Mouse (Mus musculus) ES-E14 (cell line): ENCODE results near the gene Odf4. TPM values are rescaled to one million over a fixed set of nuclear protein-coding genes. Genes with fewer than 3 reads are reported as not detected.
A peak's percentile ranks its signal among the peaks of the same experiment; 100 is the strongest.

ENCODE experiments used
- DNase-seq: peaks from one replicate; pipeline ENCODE4 v3.0.0-alpha.2; 2013; ENCODE audit warnings: low read depth, low spot score
- H3K27ac ChIP-seq: 2 replicates; pipeline ENCODE4 v1.5.1; 2012; ENCODE audit warnings: low read depth, mild to moderate bottlenecking, low read length, moderate library complexity, mixed read lengths; ENCODE audit not compliant: poor library complexity, insufficient read depth, severe bottlenecking
- H3K36me3 ChIP-seq: 2 replicates; pipeline ENCODE4 v1.6.1; 2012; ENCODE audit warnings: mild to moderate bottlenecking, low read length, moderate library complexity, mixed read lengths; ENCODE audit not compliant: control insufficient read depth, poor library complexity, insufficient read depth, severe bottlenecking
- H3K4me1 ChIP-seq, 2 experiments: fragments of 150-350 bp in 1 of 2; sonication (generic) in 1 of 2; 2 replicates each; pipeline ENCODE4 v1.6.1; 2012; ENCODE audit warnings: low read length in 2 of 2, mild to moderate bottlenecking in 1 of 2, mixed read lengths in 1 of 2; ENCODE audit not compliant: control insufficient read depth in 2 of 2, insufficient read depth in 2 of 2, poor library complexity in 1 of 2
- H3K4me3 ChIP-seq, 2 experiments: fragments of 150-350 bp in 1 of 2; sonication (generic) in 1 of 2; 2 replicates each; pipeline ENCODE4 v1.5.1; 2012; ENCODE audit warnings: low read length in 2 of 2, low read depth in 1 of 2, mild to moderate bottlenecking in 1 of 2, mixed read lengths in 1 of 2; ENCODE audit not compliant: insufficient read depth in 1 of 2, poor library complexity in 1 of 2, severe bottlenecking in 1 of 2
- H3K9ac ChIP-seq: 2 replicates; pipeline ENCODE4 v1.6.1; 2012; ENCODE audit warnings: low read depth, mild to moderate bottlenecking, low read length, mixed read lengths; ENCODE audit not compliant: poor library complexity, insufficient read depth, severe bottlenecking
- H3K9me3 ChIP-seq: fragments of 150-350 bp; sonication (generic); 2 replicates; pipeline ENCODE4 v1.6.1; 2012; ENCODE audit warnings: low read depth, mild to moderate bottlenecking, low read length; ENCODE audit not compliant: control insufficient read depth, insufficient read depth
- CHD2 ChIP-seq: IDR thresholded peaks from 2 replicates; pipeline ENCODE4 v1.6.1; 2014; ENCODE audit warnings: mild to moderate bottlenecking, low read depth, low read length, inconsistent platforms
- HCFC1 ChIP-seq: IDR thresholded peaks from 2 replicates; pipeline ENCODE4 v1.6.1; 2012; ENCODE audit warnings: low read length, inconsistent platforms, borderline replicate concordance; ENCODE audit not compliant: insufficient read depth
- MAFK ChIP-seq: IDR thresholded peaks from 2 replicates; pipeline ENCODE4 v1.6.1; 2014; ENCODE audit warnings: mild to moderate bottlenecking, low read depth, low read length, inconsistent platforms; ENCODE audit not compliant: insufficient read depth
- ZC3H11A ChIP-seq: IDR thresholded peaks from 2 replicates; pipeline ENCODE4 v1.6.1; 2012; ENCODE audit warnings: low read depth, mild to moderate bottlenecking, inconsistent platforms, low read length, borderline replicate concordance
- ZNF384 ChIP-seq: IDR thresholded peaks from 2 replicates; pipeline ENCODE4 v1.6.1; 2012; ENCODE audit warnings: low read depth, low read length, inconsistent platforms
- in situ Hi-C, 2 experiments: fragments of 600-800 bp; cut with MboI; formaldehyde crosslinking; loops; one replicate each; pipeline ENCODE4 v1.15.1; 2025; ENCODE audit warnings: low sequenced_read_pairs in 2 of 2, inconsistent platforms in 1 of 2; ENCODE audit not compliant: unreplicated experiment in 2 of 2
- total RNA-seq: library from RNA; depleted of rRNA; stranded (reverse); fragments of 300-350 nt; gene quantifications from 2 replicates; pipeline ENCODE4 v1.2.3, GENCODE M21; 2012

Odf4 gene
- total RNA-seq, 1 experiment: not detected

GRCm38 (mm10) chr11:68955473-68955872 is 28.6 kb upstream of the Odf4 start:
- TF ChIP-seq HCFC1 (no peak), ZNF384 (no peak), ZC3H11A (no peak), MAFK (no peak)
- Histone ChIP-seq H3K9ac (no peak overlapping the region), H3K4me1 (peaks cover 3 to 17% of the 10 kb centered on the region in 2 experiments; a peak in 3 of 4 replicates), H3K4me3 (no peak overlapping the region), H3K27ac (no peak overlapping the region), H3K36me3 (no peaks in the 10 kb centered on the region; the same call in 1 of the 2 replicates), H3K9me3 (no peaks in the 10 kb centered on the region)
- DNase-seq: no peak
- in situ Hi-C loops: no loop called here

- no peak for DNase-seq
- H3K27ac ChIP-seq: no peak overlapping the region
- TF ChIP-seq MAFK (no peak), ZNF384 (no peak), ZC3H11A (no peak), CHD2 (no peak), HCFC1 (no peak)
Measured at GRCm38 (mm10) chr11:68954408-68954807, 27.5 kb upstream of the Odf4 start.

DNA sequence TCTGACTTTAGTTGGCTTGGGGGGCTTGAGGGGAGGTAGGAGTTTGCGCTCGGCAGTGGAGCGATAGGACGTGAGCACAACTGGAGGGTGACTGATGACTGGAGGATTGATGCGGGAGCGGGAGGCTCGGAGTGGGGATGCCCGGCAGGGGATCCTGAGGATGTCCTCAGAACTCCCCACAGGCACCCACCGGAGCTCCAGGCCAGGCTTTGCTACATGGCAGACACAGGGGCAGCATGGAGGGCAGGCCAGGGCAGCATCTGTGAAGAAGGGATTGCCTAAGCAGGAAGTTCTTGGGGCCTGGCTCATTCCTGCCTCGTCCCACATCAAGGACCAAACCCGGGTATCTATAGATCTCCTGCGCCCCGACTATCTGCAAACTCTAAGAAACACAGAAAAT is 27.0 kb upstream of the Odf4 start:
- Histone ChIP-seq H3K4me1 (peaks cover 3 to 17% of the 10 kb centered on the region in 2 experiments; a peak in 3 of 4 replicates), H3K9ac (no peak overlapping the region), H3K9me3 (no peaks in the 10 kb centered on the region), H3K27ac (no peak overlapping the region), H3K4me3 (peak overlapping the region; percentile 58 to 73), H3K36me3 (peaks cover 4% of the 10 kb centered on the region)
- in situ Hi-C loops: no loop called here
- TF ChIP-seq MAFK: no peak
- TF ChIP-seq CHD2: no peak
- TF ChIP-seq HCFC1: no peak
- no peak for TF ChIP-seq ZC3H11A
- TF ChIP-seq ZNF384: no peak
- no peak for DNase-seq

More at GRCm38 (mm10) chr11:68954408-68954807, 27.5 kb upstream of the Odf4 start:
- in situ Hi-C loops: no loop called here
- peak overlapping the region; percentile 58 to 73 for H3K4me3 ChIP-seq
- peaks cover 3 to 17% of the 10 kb centered on the region in 2 experiments; a peak in 3 of 4 replicates for H3K4me1 ChIP-seq
- H3K9ac ChIP-seq: peak overlapping the region; percentile 52
- H3K36me3 ChIP-seq: peaks cover 2% of the 10 kb centered on the region; the same call in 1 of the 2 replicates
- H3K9me3 ChIP-seq: no peaks in the 10 kb centered on the region

DNA sequence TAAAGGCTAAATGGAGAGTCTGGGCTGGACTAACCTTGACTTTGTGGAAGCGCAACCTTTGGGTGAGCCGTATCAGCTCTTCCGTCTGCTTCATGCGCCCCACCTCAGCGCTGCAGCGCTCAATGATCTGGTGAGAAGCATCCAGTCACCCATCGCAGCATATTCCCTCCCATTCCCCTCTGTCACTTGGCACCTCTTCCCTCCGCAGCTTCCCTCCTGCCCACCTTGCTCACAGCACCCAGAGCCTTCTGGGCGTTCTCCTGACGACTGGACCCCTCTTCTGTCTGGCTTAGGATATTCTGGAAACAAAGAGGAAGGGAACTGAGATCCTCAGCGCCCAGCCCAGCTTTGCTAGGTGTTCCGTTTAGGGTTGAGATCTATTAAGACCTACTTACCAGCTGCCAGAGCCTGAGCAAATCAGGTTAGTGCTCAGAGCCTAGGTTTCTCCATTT is 20.7 kb upstream of the Odf4 start:
- Histone ChIP-seq H3K9me3 (no peaks in the 10 kb centered on the region), H3K27ac (no peak overlapping the region), H3K4me3 (peak overlapping the region in 1 of 2 experiments; percentile 21; a peak in 1 of 4 replicates), H3K9ac (no peak overlapping the region), H3K36me3 (peaks cover 7% of the 10 kb centered on the region), H3K4me1 (peaks cover 0 to 4% of the 10 kb centered on the region in 2 experiments; a peak in 1 of 4 replicates)
- DNase-seq: no peak
- TF ChIP-seq HCFC1: no peak
- TF ChIP-seq CHD2: no peak
- no peak for TF ChIP-seq ZNF384
- TF ChIP-seq ZC3H11A: no peak
- no peak for TF ChIP-seq MAFK
- in situ Hi-C loops: no loop called here
